Mouse (Mus musculus): ENCODE results near the gene Syt2. TPM values are rescaled to one million over a fixed set of nuclear protein-coding genes. Genes with fewer than 3 reads are reported as not detected.

The Syt2 gene
- polyA plus RNA-seq, 3 experiments from 2014 or later = 0.10 to 0.44 (median 0.11) TPM

DNA sequence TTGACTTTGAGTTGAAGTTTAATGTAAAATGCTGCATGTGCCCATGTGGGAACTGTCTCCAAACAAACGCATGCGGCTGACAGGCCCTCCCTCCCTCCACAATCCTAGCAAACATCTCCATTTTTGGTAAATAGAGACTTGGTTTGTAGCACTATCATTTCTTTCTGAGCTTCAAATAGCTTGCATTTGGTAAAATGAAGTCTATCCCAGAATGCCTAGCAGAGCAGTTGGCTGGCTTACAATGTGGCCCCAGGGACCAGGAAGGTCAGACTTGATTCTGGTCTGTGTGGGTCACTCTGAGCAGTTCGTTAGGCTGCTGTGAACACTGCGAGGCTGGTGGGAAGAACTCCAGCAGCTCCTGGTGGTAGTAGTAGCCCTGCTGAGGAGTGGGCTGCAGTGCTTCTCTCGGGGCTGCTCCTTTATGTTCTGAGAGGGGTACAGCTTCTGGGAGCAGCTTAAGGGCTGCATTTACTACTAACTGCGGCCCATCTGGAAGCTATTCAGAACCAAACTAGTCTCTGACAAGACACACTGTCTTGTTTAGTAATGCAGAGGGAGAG, 128.3 kb downstream of the Syt2 start:
- ATAC-seq = no peak

GRCm38 (mm10) chr1:134775631-134776030, 129.2 kb downstream of the Syt2 start:
- no peak for ATAC-seq

- ATAC-seq = no peak
Measured at GRCm38 (mm10) chr1:134777201-134777885, 130.9 kb downstream of the Syt2 start.

DNA sequence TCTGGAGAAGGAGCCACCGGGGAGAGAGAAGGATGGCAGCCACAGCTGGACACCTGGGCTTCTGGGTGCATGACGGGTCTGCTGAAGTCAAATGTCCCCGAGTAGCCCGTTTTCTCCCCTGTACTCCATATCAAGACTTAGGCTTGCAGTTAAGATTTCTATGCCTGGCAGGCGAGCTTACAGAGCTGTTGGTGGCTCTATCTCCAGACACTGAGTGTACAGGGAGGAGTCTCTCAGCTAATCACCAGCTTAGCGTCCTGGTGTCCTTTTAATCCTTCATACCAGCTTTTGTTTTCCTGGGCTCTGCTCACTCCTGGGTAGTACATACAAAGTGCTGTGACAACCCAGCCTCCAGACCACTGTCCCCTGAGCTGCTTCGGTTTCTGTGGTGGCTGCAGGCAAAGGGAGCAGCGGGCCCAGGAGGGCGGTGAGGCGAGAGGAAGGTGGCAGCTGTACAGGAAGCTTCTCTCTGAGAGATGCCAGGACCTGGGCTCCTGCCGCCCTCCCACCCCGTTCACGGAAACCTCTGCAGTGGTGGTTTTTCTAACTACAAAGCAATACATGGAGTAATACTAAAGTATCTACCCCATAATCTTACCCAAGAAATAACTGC, 131.6 kb downstream of the Syt2 start:
- ATAC-seq = no peak

GRCm38 (mm10) chr1:134782797-134783196, 136.3 kb downstream of the Syt2 start:
- ATAC-seq = no peak

GRCm38 (mm10) chr1:134783958-134784357, 137.5 kb downstream of the Syt2 start:
- no peak for ATAC-seq

DNA sequence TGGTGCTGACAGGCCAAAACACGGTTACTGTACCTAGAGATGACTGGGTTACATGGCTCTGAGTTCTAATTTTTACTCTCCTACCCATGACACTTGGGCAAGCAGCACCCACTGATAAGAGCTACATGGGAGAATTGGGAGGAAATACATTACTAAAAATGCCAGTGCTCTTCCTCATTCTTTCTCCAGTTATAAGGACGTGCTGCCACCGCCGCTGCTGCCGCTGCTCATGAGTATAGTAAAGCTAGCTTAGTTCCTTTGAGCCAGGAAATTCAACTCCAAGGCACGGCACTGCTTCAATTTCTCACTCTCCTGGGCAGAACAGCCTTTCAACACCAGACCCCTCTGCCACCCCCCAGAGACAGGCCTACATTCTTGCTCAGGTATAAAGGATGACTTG, 138.0 kb downstream of the Syt2 start:
- ATAC-seq = no peak

DNA sequence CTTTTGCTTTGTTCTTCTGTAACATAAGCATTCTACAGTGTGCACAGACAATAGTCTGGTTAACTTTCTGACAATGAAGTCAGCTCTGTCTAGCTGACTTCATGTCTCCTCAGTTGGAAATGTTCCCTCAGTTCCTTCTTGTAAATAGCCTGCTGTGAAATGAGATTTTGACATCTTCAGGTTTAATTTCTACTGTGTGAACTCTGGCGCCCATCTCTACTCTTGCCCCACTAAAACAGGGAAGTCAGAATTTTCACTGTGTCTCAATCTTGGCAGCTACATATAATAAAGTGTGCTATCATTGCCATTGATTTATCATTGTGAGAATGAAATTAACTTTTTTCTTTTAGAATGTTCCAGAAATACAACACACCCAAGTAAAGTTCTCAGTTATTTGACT, 138.4 kb downstream of the Syt2 start:
- no peak for ATAC-seq

DNA sequence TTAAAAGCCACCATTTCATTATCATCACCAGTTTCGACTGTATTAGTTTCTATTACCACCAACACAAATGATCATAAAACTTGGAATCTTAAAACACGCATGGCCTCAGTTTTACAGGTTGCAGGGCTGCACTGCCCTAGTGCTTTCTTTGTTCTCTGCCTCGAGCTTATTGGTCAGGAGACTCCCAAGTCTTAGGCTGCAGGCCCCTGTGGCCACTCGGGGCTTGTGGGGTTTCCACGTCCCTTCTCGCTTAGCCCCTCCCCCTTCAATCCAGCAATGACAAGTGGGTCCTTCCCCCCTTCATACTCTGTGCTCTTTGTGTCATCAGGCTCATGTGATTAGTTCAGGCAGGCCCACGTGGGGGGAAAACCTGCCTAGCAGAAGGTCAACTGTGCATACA, 141.6 kb downstream of the Syt2 start:
- no peak for ATAC-seq

- ATAC-seq = no peak
Measured at GRCm38 (mm10) chr1:134790716-134791439, 144.4 kb downstream of the Syt2 start.

DNA sequence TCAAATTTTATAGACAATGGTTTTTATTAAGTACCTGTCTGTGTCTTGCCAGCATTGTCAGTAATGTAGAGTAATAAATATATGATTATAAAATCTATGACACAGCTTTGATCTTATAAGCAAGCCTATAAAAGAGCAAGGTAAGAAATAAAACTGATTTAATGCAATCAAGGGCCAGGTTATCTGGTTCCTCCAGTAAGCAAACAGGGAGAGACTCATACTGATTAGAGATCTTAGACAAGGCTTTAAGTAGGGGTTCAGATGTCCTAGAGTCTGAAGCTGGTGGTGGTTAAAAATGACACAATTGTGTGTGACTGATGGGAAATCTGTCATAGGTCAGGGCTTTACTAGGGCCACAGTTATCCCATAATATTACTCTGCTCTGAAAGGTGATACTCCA, 145.0 kb downstream of the Syt2 start:
- ATAC-seq = no peak

- ATAC-seq = no peak
Measured at GRCm38 (mm10) chr1:134796076-134796475, 149.6 kb downstream of the Syt2 start.

GRCm38 (mm10) chr1:134796536-134796935, 150.1 kb downstream of the Syt2 start:
- ATAC-seq = no peak

GRCm38 (mm10) chr1:134801758-134802157, 155.3 kb downstream of the Syt2 start:
- ATAC-seq = no peak

DNA sequence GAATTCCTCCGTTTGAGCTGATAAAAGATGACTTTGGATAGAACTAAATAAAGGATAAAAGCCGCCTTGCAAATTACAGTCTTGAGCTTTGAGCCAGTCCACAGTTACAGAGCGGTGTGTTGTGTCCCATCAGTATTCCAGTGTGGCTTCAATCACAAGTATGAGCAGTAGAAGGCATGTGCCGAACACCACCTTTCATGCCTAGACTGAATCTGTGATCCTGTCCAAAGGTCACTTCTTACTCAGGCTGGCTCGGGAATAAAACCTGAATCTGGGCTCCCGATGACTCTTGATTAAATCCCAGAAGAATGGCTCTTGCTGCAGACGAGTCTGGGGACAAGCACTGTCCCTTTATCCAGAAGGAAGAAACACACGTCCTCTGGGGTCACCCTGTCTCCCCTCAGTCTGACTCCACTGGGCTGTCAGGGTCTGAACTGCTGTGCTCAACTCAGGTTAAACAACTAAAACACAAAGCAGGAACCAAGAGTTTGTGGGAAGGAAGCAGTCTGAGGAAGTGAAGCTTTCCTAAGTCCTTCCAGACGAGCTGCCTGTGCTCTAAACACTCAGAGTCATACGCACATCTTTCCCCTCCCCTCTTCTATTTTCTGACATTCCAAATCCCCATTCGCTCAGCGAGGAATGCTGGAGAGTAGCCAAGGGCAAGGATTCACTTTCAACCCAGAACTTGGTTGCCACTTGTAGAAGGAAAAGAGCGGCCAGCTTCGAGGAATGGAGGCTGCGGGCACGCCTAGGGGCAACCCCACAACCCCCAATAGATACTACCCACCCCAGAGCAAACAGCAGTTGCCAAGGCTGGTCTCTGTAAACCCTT, 157.0 kb downstream of the Syt2 start:
- no peak for ATAC-seq

DNA sequence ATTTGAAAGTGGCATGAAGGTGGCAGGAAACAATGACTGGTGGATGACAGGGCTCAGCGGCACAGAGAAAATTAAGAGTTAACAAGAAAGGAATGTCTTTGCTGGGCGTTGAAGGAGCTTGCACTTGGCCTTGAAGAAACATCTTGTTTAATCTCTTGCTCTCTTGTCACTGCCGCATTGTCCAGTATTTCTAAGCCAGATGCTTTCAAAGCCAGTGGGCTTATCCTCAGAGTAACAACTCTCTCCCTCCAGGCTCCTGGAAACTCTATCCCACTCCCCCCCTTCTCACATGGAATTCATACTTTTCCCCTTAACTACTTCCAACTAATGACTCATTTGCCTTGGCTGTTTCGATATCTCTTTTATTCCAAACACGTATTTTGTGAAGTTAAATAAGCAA, 157.9 kb downstream of the Syt2 start:
- ATAC-seq = no peak

- no peak for ATAC-seq
Measured at GRCm38 (mm10) chr1:134805471-134805870, 159.0 kb downstream of the Syt2 start.

Other genes with a start within 250 kb of the Syt2 start
- 10 to 100 TPM; 15.3 to 29.6 (median 23.0) TPM for gene Cyb5r1, start 241.1 kb upstream of the Syt2 start, polyA plus RNA-seq (2017; shearing (Covaris generic))
- gene Adipor1, start 231.3 kb upstream of the Syt2 start, polyA plus RNA-seq (2017; shearing (Covaris generic)) = 10 to 100 TPM; 25.7 to 45.5 (median 33.0) TPM
- 10 to 100 TPM in 2 of 3 experiments, 1 to 10 TPM in 1; 8.7 to 15.5 (median 12.7) TPM for gene Klhl12, start 191.1 kb upstream of the Syt2 start, polyA plus RNA-seq (2017; shearing (Covaris generic))
- 10 to 100 TPM; 40.2 to 42.7 (median 41.7) TPM for gene Rabif, start 152.0 kb upstream of the Syt2 start, polyA plus RNA-seq (2017; shearing (Covaris generic))
- gene Mgat4e, start 97.0 kb upstream of the Syt2 start, polyA plus RNA-seq (2017; shearing (Covaris generic)) = not detected
- gene Kdm5b, start 86.5 kb upstream of the Syt2 start, polyA plus RNA-seq (2017; shearing (Covaris generic)) = 10 to 100 TPM in 2 of 3 experiments, 1 to 10 TPM in 1; 6.4 to 19.8 (median 16.5) TPM